Mouse (Mus musculus) adrenal gland, adult 18-20 months (tissue): ENCODE measurements around the gene Zscan4-ps1. TPM values are rescaled to one million over a fixed set of nuclear protein-coding genes. Genes with fewer than 3 reads are reported as not detected.
"Not testable (repeated sequence)": the region's sequence is repeated elsewhere in the genome, so short reads cannot be mapped to it uniquely, and the experiment has no call there.

Source experiments
- DNase-seq, 2 experiments: peaks; one replicate each; pipeline ENCODE4 v3.0.0; 2021 to 2022; ENCODE audit warnings: low spot score in 2 of 2
- long read RNA-seq, 2 experiments: library from polyadenylated mRNA; stranded (forward); transcript quantifications; one replicate each; pipeline ENCODE4 v2.0.0; 2021
- total RNA-seq, 2 experiments: library from RNA; stranded (reverse); gene quantifications; 1 replicate in 1 of 2; 2 replicates in 1 of 2; pipeline ENCODE4 v1.2.3; 2021

Zscan4-ps1 gene
- total RNA-seq = not detected
- long read RNA-seq, experiment 1 = 0 reads
- long read RNA-seq, experiment 2 = 0 reads

DNA sequence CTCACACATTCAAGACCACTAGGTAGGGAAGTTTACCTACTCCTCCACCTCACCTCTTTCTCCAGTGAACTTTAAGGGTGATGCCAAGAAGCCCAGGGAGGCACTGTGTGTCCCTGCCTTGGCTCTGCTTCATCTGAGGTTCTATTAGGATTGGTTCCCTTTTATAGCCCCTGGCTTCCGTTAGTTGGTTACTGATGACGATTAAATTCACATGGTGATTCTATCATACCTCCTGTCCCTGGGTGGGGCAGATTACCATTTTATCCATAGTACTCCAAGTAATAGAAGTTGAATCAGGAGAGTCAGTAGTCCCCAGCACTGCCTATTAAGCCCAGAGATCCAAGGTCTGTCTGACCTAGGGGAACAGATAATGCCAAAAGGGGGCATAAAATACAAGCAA, at the start of gene Zscan4-ps1:
Zscan4-ps1 (minus strand) TSS at position 101 of the 400 bp plus-strand sequence.
- DNase-seq = not testable (repeated sequence)

Other genes starting within 250 kb of the Zscan4-ps1 start
- gene Zscan4b, start 164.6 kb downstream of the Zscan4-ps1 start, total RNA-seq = not detected
- not detected for gene Zscan4c, start 63.9 kb downstream of the Zscan4-ps1 start, total RNA-seq
- not detected for gene Zscan4d, start 96.5 kb upstream of the Zscan4-ps1 start, total RNA-seq
- gene Zscan4e, start 241.0 kb upstream of the Zscan4-ps1 start, total RNA-seq = not detected